Mouse (Mus musculus): ENCODE results near the gene Myo15b. TPM values are rescaled to one million over a fixed set of nuclear protein-coding genes. Genes with fewer than 3 reads are reported as not detected.

Gene Myo15b
- polyA plus RNA-seq, 1 experiment from 2014 or later = 0.67 TPM

DNA sequence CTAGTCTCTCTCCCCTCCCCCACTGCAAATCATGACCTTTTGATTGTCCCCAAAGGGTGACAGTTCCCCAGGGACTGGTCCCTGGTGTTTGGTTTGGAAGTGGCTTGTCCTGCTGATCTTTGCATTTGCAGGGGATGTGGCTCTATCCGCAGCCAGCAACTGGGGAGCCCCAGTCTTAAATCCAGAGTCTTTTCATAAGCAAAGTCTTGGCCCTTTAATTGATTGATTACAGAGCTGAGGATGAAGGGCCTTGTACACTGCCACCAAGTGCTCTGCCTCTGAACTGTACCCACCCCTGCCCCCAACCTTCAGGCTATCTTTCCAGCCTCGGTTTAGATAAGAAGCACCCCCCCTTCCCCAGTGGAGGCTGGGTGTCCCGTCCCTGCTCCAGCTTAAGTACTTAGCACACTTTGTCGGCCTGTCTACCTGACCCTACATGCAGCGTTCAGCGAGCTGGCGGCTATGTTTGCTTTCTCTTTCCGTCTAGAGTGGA lies 25.1 kb upstream of the Myo15b start:
- H3K36me3 ChIP-seq = no peaks in the 10 kb centered on the region
- H3K9ac ChIP-seq = 0 out of 2 replicates have a peak overlapping the region, but pooled peaks have one; percentile 11
- H3K4me1 ChIP-seq = peaks cover 35% of the 10 kb centered on the region
- 27% methylated on average over 8 of the region's 8 CpGs for WGBS
- no peak overlapping the region; the same call in 1 of the 2 replicates for H3K4me2 ChIP-seq
- H3K27me3 ChIP-seq = peaks cover 44% of the 10 kb centered on the region
- H3K27ac ChIP-seq = no peak overlapping the region
- ATAC-seq (ENCODE audit: insufficient number of reproducible peaks, insufficient read depth, low FRiP score, low TSS enrichment, low read depth) = no peak
- H3K9me3 ChIP-seq = no peaks in the 10 kb centered on the region
- no peak overlapping the region for H3K4me3 ChIP-seq

DNA sequence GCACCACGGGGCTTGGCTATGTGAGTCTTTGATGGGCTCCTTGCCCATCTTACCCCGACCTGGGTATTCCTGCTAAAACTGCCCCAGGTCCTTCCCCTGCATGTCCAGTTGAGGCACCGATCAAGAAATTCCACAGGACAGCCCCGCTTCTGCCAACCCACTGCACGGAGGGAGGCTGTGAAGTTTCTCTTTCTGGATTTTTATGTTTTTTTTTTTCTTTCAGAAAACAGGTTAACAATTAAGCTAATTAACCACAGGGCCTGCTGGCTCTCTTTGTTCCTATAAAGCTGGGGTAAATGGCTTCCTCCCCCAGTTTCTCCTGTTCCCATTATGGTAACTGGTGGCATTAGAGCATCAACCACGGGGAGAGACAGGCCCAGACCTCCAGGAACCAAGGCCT lies 24.2 kb upstream of the Myo15b start:
- WGBS = 59% methylated on average over 6 of the region's 6 CpGs
- no peak overlapping the region for H3K27ac ChIP-seq
- no peak overlapping the region for H3K4me2 ChIP-seq
- no peaks in the 10 kb centered on the region for H3K9me3 ChIP-seq
- peaks cover 44% of the 10 kb centered on the region for H3K4me1 ChIP-seq
- no peak for ATAC-seq (ENCODE audit: insufficient number of reproducible peaks, insufficient read depth, low FRiP score, low TSS enrichment, low read depth)
- no peak overlapping the region for H3K4me3 ChIP-seq
- H3K27me3 ChIP-seq = peaks cover 42% of the 10 kb centered on the region
- no peaks in the 10 kb centered on the region for H3K36me3 ChIP-seq
- no peak overlapping the region for H3K9ac ChIP-seq

- Histone ChIP-seq H3K9ac (no peak overlapping the region), H3K4me1 (peaks cover 50% of the 10 kb centered on the region), H3K4me3 (no peak overlapping the region), H3K27me3 (peaks cover 15% of the 10 kb centered on the region), H3K9me3 (no peaks in the 10 kb centered on the region), H3K36me3 (no peaks in the 10 kb centered on the region), H3K27ac (no peak overlapping the region), H3K4me2 (no peak overlapping the region)
- no peak for ATAC-seq (ENCODE audit: insufficient number of reproducible peaks, insufficient read depth, low FRiP score, low TSS enrichment, low read depth)
- WGBS = 44% methylated on average over 11 of the region's 11 CpGs
Observed at GRCm38 (mm10) chr11:115836656-115837395, 21.4 kb upstream of the Myo15b start.

DNA sequence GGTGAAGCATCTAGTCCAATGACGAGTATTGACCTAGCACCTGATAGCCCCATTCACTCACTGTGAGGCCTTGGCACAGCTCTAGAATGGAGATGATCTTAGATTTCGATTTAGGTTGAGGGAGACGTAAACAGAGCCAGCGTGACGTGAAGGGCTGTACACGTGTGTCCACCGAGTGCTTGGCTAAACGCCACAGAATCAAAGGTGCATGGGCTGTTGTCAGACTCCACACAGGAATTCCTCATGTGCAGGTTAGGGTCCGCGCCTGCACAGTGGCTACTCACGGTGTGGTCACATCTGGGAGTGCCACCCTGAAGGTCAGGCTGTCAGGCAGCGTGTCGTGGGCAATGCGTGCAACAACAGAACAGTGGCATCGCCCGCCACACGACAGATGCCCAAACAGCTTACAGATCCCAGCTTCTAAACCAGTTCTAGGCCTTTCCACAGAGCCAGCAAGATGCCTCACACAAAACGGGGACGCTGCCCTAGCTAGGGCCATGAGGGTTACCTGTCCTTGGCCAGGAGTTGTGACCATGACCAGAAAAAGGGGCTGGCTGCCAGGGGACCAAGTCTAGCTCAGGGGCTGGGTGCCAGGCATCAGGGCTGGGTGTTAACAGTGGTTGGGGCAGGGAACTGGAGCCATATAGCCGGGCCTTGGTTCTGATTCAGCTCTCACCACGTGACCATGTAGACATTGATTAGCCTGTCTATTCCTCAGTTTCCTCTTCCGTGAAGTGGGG lies 20.4 kb upstream of the Myo15b start:
- Histone ChIP-seq H3K27me3 (peaks cover 7% of the 10 kb centered on the region), H3K4me2 (no peak overlapping the region), H3K9ac (no peak overlapping the region), H3K4me3 (no peak overlapping the region), H3K27ac (no peak overlapping the region), H3K4me1 (peaks cover 54% of the 10 kb centered on the region), H3K9me3 (no peaks in the 10 kb centered on the region), H3K36me3 (no peaks in the 10 kb centered on the region)
- 90% methylated on average over 22 of the region's 22 CpGs for WGBS
- no peak for ATAC-seq (ENCODE audit: insufficient number of reproducible peaks, insufficient read depth, low FRiP score, low TSS enrichment, low read depth)

DNA sequence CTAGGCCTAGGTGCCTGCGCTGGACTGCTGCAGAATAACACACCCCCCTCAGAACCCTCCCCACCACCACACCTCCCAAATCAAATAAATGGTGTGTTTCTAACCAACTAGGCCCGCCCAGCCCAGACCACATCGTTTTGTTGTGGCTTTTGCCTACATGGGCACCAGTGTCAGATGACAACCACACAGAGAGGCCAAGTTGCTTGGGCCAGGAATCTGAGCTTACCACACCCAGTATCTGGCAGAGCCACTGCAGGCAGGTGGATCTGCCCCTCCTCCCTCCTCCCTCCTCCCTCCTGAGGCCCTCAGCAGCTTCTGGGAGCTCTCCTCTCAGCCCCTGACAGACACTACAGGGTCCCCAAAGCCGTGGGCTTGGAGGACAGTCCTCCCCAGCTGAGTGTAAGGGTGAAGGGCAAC lies 19.3 kb upstream of the Myo15b start:
- ATAC-seq (ENCODE audit: insufficient number of reproducible peaks, insufficient read depth, low FRiP score, low TSS enrichment, low read depth) = peak; percentile 40; the same call in 1 of the 2 replicates
- H3K4me3 ChIP-seq = no peak overlapping the region
- H3K9me3 ChIP-seq = no peaks in the 10 kb centered on the region
- H3K4me1 ChIP-seq = peaks cover 50% of the 10 kb centered on the region
- peaks cover 7% of the 10 kb centered on the region for H3K27me3 ChIP-seq
- H3K9ac ChIP-seq = no peak overlapping the region
- 0 out of 2 replicates have a peak overlapping the region, but pooled peaks have one; percentile 14 for H3K4me2 ChIP-seq
- peak overlapping the region; percentile 13; the same call in 1 of the 2 replicates for H3K27ac ChIP-seq
- WGBS = 15% methylated on average over 4 of the region's 4 CpGs
- H3K36me3 ChIP-seq = no peaks in the 10 kb centered on the region

GRCm38 (mm10) chr11:115839732-115840131 lies 18.5 kb upstream of the Myo15b start:
- Histone ChIP-seq H3K9ac (no peak overlapping the region), H3K27ac (0 out of 2 replicates have a peak overlapping the region, but pooled peaks have one; percentile 12), H3K36me3 (no peaks in the 10 kb centered on the region), H3K4me1 (peaks cover 53% of the 10 kb centered on the region), H3K9me3 (no peaks in the 10 kb centered on the region), H3K4me3 (no peak overlapping the region), H3K4me2 (no peak overlapping the region), H3K27me3 (peaks cover 7% of the 10 kb centered on the region)
- WGBS = 56% methylated on average over 3 of the region's 3 CpGs
- no peak for ATAC-seq (ENCODE audit: insufficient number of reproducible peaks, insufficient read depth, low FRiP score, low TSS enrichment, low read depth)

- no peaks in the 10 kb centered on the region for H3K9me3 ChIP-seq
- no peak overlapping the region for H3K4me3 ChIP-seq
- H3K27me3 ChIP-seq = peaks cover 3% of the 10 kb centered on the region; the same call in 1 of the 2 replicates
- no peak for ATAC-seq (ENCODE audit: insufficient number of reproducible peaks, insufficient read depth, low FRiP score, low TSS enrichment, low read depth)
- H3K36me3 ChIP-seq = peaks cover 9% of the 10 kb centered on the region; the same call in 1 of the 2 replicates
- no peak overlapping the region for H3K27ac ChIP-seq
- H3K4me1 ChIP-seq = peaks cover 50% of the 10 kb centered on the region
- 87% methylated on average over 6 of the region's 6 CpGs for WGBS
- H3K9ac ChIP-seq = no peak overlapping the region
- H3K4me2 ChIP-seq = no peak overlapping the region
Observed at GRCm38 (mm10) chr11:115841044-115841443, 17.2 kb upstream of the Myo15b start.

DNA sequence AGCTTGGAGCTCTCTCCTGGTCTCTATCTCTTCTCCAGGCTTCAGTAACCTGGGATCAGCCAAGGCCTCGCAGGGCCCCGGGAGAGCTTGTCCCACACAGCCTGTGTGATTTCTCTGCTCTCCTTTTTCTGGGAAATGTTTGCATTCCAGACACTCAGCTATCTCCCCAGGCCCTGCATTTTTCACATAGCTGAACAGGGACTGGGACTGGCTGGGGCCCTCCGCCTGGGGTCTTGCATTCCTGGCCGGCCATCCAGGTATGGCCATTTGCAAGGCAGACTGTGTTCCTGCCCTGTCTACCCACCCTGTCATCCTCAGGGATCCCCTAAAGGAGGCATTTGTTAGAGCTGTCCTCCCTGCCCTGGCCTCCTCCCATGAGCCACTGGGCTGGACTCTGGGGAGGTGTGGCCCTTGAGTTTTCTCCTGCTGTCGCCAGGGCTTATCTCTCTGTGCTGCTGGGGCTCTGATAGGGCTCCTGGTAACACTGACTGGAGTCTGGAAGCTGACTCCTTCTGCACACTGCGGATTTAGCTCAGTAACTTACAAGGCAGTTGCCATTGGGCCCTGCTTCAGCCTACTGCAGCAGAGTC lies 16.1 kb upstream of the Myo15b start:
- Histone ChIP-seq H3K4me3 (no peak overlapping the region), H3K27me3 (no peaks in the 10 kb centered on the region), H3K4me1 (peaks cover 47% of the 10 kb centered on the region), H3K27ac (peak overlapping the region; percentile 83), H3K36me3 (peaks cover 9% of the 10 kb centered on the region; the same call in 1 of the 2 replicates), H3K9ac (no peak overlapping the region; the same call in 1 of the 2 replicates), H3K4me2 (no peak overlapping the region; the same call in 1 of the 2 replicates), H3K9me3 (no peaks in the 10 kb centered on the region)
- WGBS = 17% methylated on average over 6 of the region's 6 CpGs
- no peak for ATAC-seq (ENCODE audit: insufficient number of reproducible peaks, insufficient read depth, low FRiP score, low TSS enrichment, low read depth)

- H3K9ac ChIP-seq = no peak overlapping the region
- no peaks in the 10 kb centered on the region for H3K27me3 ChIP-seq
- no peak overlapping the region for H3K4me2 ChIP-seq
- H3K4me1 ChIP-seq = peaks cover 45% of the 10 kb centered on the region
- WGBS = 68% methylated on average over 14 of the region's 14 CpGs
- no peak overlapping the region for H3K4me3 ChIP-seq
- H3K36me3 ChIP-seq = peaks cover 9% of the 10 kb centered on the region; the same call in 1 of the 2 replicates
- H3K27ac ChIP-seq = no peak overlapping the region
- no peaks in the 10 kb centered on the region for H3K9me3 ChIP-seq
- no peak for ATAC-seq (ENCODE audit: insufficient number of reproducible peaks, insufficient read depth, low FRiP score, low TSS enrichment, low read depth)
Observed at GRCm38 (mm10) chr11:115843141-115843890, 14.9 kb upstream of the Myo15b start.

- Histone ChIP-seq H3K27ac (no peak overlapping the region), H3K9me3 (no peaks in the 10 kb centered on the region), H3K4me1 (peaks cover 40% of the 10 kb centered on the region), H3K9ac (no peak overlapping the region), H3K4me3 (no peak overlapping the region), H3K36me3 (peaks cover 9% of the 10 kb centered on the region; the same call in 1 of the 2 replicates), H3K4me2 (no peak overlapping the region), H3K27me3 (no peaks in the 10 kb centered on the region)
- WGBS = 82% methylated on average over 5 of the region's 5 CpGs
- ATAC-seq (ENCODE audit: insufficient number of reproducible peaks, insufficient read depth, low FRiP score, low TSS enrichment, low read depth) = no peak
Observed at GRCm38 (mm10) chr11:115843891-115844239, 14.3 kb upstream of the Myo15b start.

DNA sequence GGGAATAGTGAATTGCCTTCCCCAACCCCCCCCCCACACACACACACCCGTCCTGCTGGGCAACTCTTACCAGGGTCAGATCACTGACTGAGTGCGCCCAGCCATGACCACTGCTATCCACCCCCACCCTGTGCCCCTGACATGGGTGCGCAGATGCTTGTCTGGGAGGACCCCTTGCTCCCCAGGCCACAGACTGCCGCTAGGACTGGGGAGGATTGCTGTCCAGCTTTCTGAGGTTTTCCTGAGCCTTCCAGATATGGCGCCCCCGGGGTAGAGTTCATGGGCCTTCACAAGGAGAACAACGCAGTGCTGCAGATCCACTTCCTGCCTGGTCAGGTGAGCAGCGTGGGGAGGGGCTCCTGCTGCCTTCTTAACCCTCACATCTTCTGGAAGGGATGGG lies 14.0 kb upstream of the Myo15b start:
- H3K4me3 ChIP-seq = no peak overlapping the region
- H3K4me1 ChIP-seq = peaks cover 36% of the 10 kb centered on the region
- WGBS = 53% methylated on average over 8 of the region's 8 CpGs
- H3K9me3 ChIP-seq = no peaks in the 10 kb centered on the region
- no peak overlapping the region for H3K27ac ChIP-seq
- ATAC-seq (ENCODE audit: insufficient number of reproducible peaks, insufficient read depth, low FRiP score, low TSS enrichment, low read depth) = no peak
- no peak overlapping the region for H3K4me2 ChIP-seq
- H3K9ac ChIP-seq = no peak overlapping the region
- H3K27me3 ChIP-seq = no peaks in the 10 kb centered on the region
- peaks cover 9% of the 10 kb centered on the region; the same call in 1 of the 2 replicates for H3K36me3 ChIP-seq
